Mouse (Mus musculus) neural tube, embryonic 14.5 days (tissue): Measurements from ENCODE around the gene Thrap3. TPM values are rescaled to one million over a fixed set of nuclear protein-coding genes. Genes with fewer than 3 reads are reported as not detected.
"Not testable (repeated sequence)": the region's sequence is repeated elsewhere in the genome, so short reads cannot be mapped to it uniquely, and the experiment has no call there.

ENCODE experiments used
- ATAC-seq: fragments of 200-750 bp; cut with Nextera tagmentation; 2 replicates; pipeline ENCODE4 v1.8.0; 2017; ENCODE audit warnings: low read depth, mild to moderate bottlenecking, moderate TSS enrichment, moderate library complexity
- H3K27ac ChIP-seq: fragments of 300-500 bp; sonication (generic); 2 replicates; pipeline ENCODE4 v1.5.1; 2014; ENCODE audit warnings: low read depth, mild to moderate bottlenecking, control low read depth, low read length, moderate library complexity, mixed read lengths
- H3K27me3 ChIP-seq: fragments of 300-500 bp; sonication (generic); 2 replicates; pipeline ENCODE4 v1.6.1; 2014; ENCODE audit warnings: low read length; ENCODE audit not compliant: control insufficient read depth, insufficient read depth
- H3K36me3 ChIP-seq: fragments of 300-500 bp; sonication (generic); 2 replicates; pipeline ENCODE4 v1.6.1; 2014; ENCODE audit warnings: low read length, mixed read lengths; ENCODE audit not compliant: control insufficient read depth, insufficient read depth
- H3K4me1 ChIP-seq: fragments of 300-500 bp; sonication (generic); 2 replicates; pipeline ENCODE4 v1.6.1; 2014; ENCODE audit warnings: low read length; ENCODE audit not compliant: control insufficient read depth, insufficient read depth
- H3K4me2 ChIP-seq: fragments of 300-500 bp; sonication (generic); 2 replicates; pipeline ENCODE4 v1.6.1; 2014; ENCODE audit warnings: mild to moderate bottlenecking, low read depth, low read length, control low read depth
- H3K4me3 ChIP-seq: fragments of 300-500 bp; sonication (generic); 2 replicates; pipeline ENCODE4 v1.5.1; 2014; ENCODE audit warnings: low read depth, low read length, control low read depth, mixed read lengths
- H3K9ac ChIP-seq: fragments of 300-500 bp; sonication (generic); replicated peaks from 2 replicates; pipeline ENCODE4 v1.6.1; 2014; ENCODE audit warnings: low read depth, mild to moderate bottlenecking, control low read depth, low read length, mixed read lengths
- H3K9me3 ChIP-seq: fragments of 300-500 bp; sonication (generic); 2 replicates; pipeline ENCODE4 v1.6.1; 2016; ENCODE audit warnings: low read length; ENCODE audit not compliant: control insufficient read depth
- WGBS: fragments of 180-500 bp; shearing (Covaris S2); extraction: QIAGEN DNeasy Blood & Tissue Kit; methylation state at CpG from one replicate; pipeline ENCODE4 v1.1.7; 2014; 5-methylcytosine and 5-hydroxymethylcytosine counted together
- polyA plus RNA-seq: library from polyadenylated mRNA; unstranded; fragments of >200 nt; fragmentation: Nextera tagmentation; extraction: Ambion mirVana; gene quantifications from 2 replicates; pipeline ENCODE4 v1.2.1, GENCODE M21; 2014

The Thrap3 gene
- polyA plus RNA-seq, 1 experiment from 2014 or later, result 138 TPM

DNA sequence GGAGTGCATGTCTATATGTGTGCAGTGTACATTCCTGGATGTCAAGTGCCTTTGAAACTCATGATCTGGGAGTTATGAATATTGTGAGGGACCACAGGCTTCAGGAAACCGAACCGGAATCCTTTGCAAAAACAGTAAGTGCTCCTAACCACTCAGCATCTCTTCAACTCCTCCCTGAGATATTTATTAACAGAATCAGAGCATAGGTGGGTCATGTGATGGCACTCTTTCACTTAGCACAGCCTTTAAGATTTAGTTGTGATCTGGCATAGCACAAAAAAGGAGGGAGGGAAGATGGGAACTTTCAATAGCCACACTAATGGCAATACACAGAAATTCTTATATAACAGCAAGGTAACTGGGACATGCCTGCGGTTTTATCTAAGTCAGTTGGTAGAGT lies 15.5 kb downstream of the Thrap3 start:
- H3K9ac ChIP-seq, result no peak overlapping the region

DNA sequence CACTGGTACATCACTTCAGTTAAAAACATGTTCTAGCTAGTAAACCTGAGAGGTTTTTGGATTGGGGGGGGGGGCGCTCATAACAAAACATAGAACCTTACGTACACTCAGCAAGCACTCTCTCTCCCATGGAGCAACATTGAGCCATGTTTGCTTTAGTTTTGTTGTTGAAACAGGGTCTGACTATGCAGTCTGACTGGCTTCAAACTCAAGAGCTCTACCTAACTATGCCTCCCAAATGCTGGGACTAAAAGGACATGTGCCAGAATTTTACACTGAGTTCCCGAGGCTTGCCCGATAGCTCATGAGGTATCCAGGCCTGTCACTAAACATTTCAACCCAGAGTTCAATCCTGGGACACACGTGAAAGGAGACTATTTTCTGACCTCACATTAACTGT lies 19.5 kb downstream of the Thrap3 start:
- Histone ChIP-seq H3K9me3 (no peaks in the 10 kb centered on the region), H3K27me3 (no peaks in the 10 kb centered on the region), H3K4me1 (no peaks in the 10 kb centered on the region), H3K4me2 (no peak overlapping the region), H3K9ac (no peak overlapping the region), H3K4me3 (no peak overlapping the region), H3K36me3 (peaks cover 9% of the 10 kb centered on the region; the same call in 1 of the 2 replicates), H3K27ac (no peak overlapping the region)
- WGBS, result 95% methylated on average over 5 of the region's 5 CpGs
- ATAC-seq, result no peak

More for the DNA sequence above, 15.5 kb downstream of the Thrap3 start:
- Histone ChIP-seq H3K4me1 (no peaks in the 10 kb centered on the region), H3K27ac (no peak overlapping the region), H3K27me3 (no peaks in the 10 kb centered on the region), H3K36me3 (peaks cover 9% of the 10 kb centered on the region; the same call in 1 of the 2 replicates), H3K9me3 (no peaks in the 10 kb centered on the region), H3K4me2 (no peak overlapping the region), H3K4me3 (no peak overlapping the region)
- no peak for ATAC-seq
- 96% methylated on average over 3 of the region's 3 CpGs for WGBS

DNA sequence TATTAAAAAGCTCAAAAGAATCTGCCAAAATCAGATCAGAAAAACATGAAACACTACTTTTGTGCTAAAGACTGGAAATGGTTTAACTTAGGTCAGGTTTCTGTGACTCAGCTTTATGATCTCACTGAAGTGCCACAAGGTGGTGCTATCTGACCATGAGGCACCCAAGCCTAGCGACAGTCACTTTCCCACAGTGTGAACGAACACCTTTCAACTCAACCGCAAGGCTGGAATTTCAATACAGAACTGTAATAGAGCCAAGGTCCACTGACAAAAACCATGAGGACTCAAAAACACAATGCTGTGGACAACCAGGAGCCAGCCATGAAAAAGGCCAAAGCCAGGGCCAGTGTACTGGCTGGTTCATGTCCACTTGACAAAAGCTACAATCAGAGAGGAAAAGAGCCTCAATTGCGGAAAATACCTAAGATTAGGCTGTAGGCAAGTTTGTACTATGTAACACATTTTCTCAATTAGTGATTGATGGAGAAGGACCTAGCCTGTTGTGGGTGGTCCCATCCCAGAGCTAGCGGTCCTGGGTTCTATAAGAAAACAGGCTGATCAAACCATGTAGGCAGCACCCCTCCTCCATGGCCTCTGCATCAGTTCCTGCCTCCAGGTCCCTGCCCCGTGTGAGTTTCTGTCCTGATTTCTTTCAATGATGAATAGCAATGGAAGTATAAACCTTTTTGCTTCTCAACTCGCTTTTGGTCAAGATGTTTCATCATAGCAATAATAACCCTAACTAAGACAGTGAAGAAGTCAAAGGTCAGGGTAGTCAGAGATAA lies 21.2 kb downstream of the Thrap3 start:
- no peak overlapping the region for H3K4me3 ChIP-seq
- 63% methylated on average over 7 of the region's 7 CpGs for WGBS
- H3K27ac ChIP-seq, result no peak overlapping the region
- ATAC-seq, result no peak
- no peak overlapping the region for H3K4me2 ChIP-seq
- no peaks in the 10 kb centered on the region for H3K4me1 ChIP-seq
- no peaks in the 10 kb centered on the region for H3K9me3 ChIP-seq
- no peaks in the 10 kb centered on the region for H3K27me3 ChIP-seq
- no peak overlapping the region for H3K9ac ChIP-seq
- H3K36me3 ChIP-seq, result peaks cover 15% of the 10 kb centered on the region

DNA sequence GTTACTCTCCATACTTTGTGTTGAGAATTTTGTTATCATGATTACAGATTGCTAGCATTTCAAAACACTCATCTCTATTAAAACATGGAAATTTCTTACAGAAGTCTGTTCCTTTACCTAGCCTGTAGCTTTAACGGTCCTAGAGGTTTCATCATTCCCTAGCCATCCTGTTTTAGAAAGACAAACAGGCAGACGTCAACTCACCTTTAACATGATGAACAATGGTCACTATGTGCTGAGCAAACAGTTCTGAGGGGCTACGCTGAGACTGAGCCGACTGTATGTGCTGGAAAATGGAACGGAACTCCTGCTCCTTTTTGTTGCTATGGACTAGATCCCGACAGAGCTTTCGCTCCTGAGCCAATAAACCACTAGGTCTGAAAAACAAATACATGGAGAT lies 26.6 kb downstream of the Thrap3 start:
- ATAC-seq, H3K27me3 ChIP-seq, H3K27ac ChIP-seq, H3K4me2 ChIP-seq, H3K9me3 ChIP-seq, H3K9ac ChIP-seq, H3K4me3 ChIP-seq, H3K4me1 ChIP-seq: not testable (repeated sequence)
- 97% methylated on average over 7 of the region's 7 CpGs for WGBS
- peaks cover 53% of the 10 kb centered on the region for H3K36me3 ChIP-seq

DNA sequence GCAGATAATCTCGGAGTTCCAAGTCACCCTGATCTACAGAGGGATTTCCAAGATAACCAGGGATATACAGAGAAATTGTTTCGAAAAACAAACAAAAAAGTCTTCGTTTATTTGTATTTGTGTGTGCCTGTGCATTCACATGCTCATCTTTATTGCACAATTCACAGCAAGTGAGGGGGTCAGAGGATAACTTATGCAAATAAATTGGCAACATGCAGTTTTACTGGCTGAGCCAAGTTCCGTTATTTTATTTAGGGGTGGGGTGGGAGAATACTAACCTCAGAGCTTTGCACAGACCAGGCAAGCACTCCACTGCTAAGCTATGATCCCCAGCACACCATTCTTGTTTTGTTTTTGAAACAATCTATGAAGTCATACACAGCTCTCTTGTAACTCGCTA lies 28.8 kb downstream of the Thrap3 start:
- H3K27me3 ChIP-seq, result no peaks in the 10 kb centered on the region
- peaks cover 65% of the 10 kb centered on the region for H3K36me3 ChIP-seq
- H3K9ac ChIP-seq, result no peak overlapping the region
- no peaks in the 10 kb centered on the region for H3K9me3 ChIP-seq
- 91% methylated on average over 5 of the region's 5 CpGs for WGBS
- no peak overlapping the region for H3K27ac ChIP-seq
- ATAC-seq, result no peak
- no peaks in the 10 kb centered on the region for H3K4me1 ChIP-seq
- H3K4me3 ChIP-seq, result no peak overlapping the region
- no peak overlapping the region for H3K4me2 ChIP-seq

DNA sequence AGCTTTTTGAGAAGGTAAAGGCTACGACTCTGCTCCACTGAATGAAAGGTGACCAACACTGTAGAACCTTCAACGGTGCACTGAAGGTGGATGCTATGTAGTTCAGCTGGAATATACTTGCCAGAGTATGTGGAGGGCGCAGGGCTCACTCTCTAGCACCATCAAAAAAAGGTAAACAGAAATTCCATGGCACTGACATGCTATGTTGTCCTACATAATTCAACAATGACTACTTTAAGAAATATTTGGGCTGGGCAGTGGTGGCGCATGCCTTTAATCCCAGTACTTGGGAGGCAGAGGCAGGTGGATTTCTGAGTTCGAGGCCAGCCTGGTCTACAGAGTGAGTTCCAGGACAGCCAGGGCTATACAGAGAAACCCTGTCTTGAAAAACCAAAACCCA lies 31.8 kb downstream of the Thrap3 start:
- not testable (repeated sequence) for H3K9ac ChIP-seq, H3K27ac ChIP-seq, H3K4me1 ChIP-seq, H3K4me3 ChIP-seq, H3K4me2 ChIP-seq, H3K27me3 ChIP-seq, H3K9me3 ChIP-seq, ATAC-seq
- 98% methylated on average over 5 of the region's 5 CpGs for WGBS
- H3K36me3 ChIP-seq, result peaks cover 63% of the 10 kb centered on the region

DNA sequence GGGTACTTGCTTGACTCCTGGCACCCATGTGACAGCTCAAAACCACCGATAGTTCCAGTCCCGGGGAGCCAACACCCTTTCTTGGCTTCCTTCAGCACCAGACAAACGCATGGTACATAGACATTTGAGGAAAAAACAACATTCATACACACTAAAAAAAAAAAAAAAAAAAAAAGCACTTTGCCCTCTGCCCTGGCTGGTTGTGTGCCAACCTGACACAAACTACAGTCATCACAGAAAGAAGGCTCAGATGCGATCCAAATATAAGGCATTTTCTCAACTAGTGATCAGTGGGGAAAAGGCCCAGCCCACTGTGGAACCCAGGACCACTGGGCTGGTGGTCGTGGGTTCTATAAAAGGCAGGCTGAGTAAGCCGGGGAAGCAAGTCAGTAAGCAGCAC lies 33.7 kb downstream of the Thrap3 start:
- no peaks in the 10 kb centered on the region for H3K4me1 ChIP-seq
- H3K27ac ChIP-seq, result no peak overlapping the region
- WGBS, result 90% methylated on average over 6 of the region's 6 CpGs
- no peaks in the 10 kb centered on the region for H3K27me3 ChIP-seq
- H3K9me3 ChIP-seq, result no peaks in the 10 kb centered on the region
- H3K4me3 ChIP-seq, result no peak overlapping the region
- H3K9ac ChIP-seq, result no peak overlapping the region
- no peak overlapping the region for H3K4me2 ChIP-seq
- H3K36me3 ChIP-seq, result peaks cover 49% of the 10 kb centered on the region
- no peak for ATAC-seq

DNA sequence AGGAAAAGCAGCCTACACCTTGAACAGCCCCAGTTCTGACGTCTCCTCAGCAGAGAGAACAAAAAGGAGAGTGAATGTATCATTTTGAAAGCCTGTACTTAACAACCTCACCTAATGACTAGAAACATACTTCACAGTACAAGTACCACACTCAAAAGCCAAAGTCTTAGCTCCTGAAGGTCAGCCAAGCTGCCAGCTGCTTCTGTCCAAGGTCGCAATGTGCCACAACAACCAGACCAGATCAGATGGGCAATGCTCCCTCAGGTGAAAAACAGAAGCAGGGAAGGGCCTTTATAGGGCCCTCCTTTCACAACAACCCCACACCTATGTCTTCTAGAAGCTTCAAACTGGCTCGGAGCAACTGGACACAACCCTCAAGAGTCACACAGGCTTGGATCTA lies 36.5 kb downstream of the Thrap3 start:
- Histone ChIP-seq H3K4me2 (no peak overlapping the region), H3K27ac (no peak overlapping the region), H3K36me3 (peaks cover 33% of the 10 kb centered on the region), H3K27me3 (no peaks in the 10 kb centered on the region), H3K4me1 (no peaks in the 10 kb centered on the region), H3K9me3 (no peaks in the 10 kb centered on the region), H3K9ac (no peak overlapping the region), H3K4me3 (no peak overlapping the region)
- ATAC-seq, result no peak
- WGBS, result 93% methylated on average over 3 of the region's 3 CpGs

DNA sequence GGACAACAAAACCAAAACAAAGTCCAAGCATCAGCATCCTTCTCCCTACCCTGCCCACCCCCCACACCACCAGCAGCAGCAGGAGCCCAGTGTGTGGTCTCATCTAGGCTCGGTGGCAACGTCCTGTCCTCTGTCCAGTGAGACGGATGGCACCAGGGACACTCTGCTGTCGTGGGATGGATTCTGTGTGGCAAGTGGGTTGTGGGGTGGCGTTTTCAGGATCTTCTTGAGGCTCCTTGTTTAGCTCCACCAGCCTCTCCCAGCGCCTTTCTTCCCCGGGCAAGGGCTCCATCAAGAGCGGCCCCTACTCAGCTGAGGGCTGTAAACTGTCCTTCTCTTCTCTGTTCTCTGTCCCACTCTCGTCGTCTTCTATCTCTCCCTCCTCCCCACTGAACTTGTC lies 37.5 kb downstream of the Thrap3 start:
- WGBS, result 73% methylated on average over 8 of the region's 10 CpGs
- not testable (repeated sequence) for H3K4me3 ChIP-seq, H3K27ac ChIP-seq, H3K4me1 ChIP-seq, H3K9ac ChIP-seq, H3K27me3 ChIP-seq, H3K9me3 ChIP-seq, H3K4me2 ChIP-seq, ATAC-seq
- peaks cover 27% of the 10 kb centered on the region for H3K36me3 ChIP-seq
